Mouse (Mus musculus): ENCODE measurements around the gene Tm2d3. TPM values are rescaled to one million over a fixed set of nuclear protein-coding genes. Genes with fewer than 3 reads are reported as not detected.

The Tm2d3 gene
- polyA plus RNA-seq (2012; rRNA removed) = 104 and 117 TPM in 2 replicates

- 95% methylated on average over 7 of the region's 7 CpGs for WGBS
Measured at GRCm38 (mm10) chr7:65690869-65691268, at the start of gene Tm2d3. TSS of gene Tm2d3 (plus strand) at chr7:65691169.

GRCm38 (mm10) chr7:65642371-65643304 is 48.3 kb upstream of the Tm2d3 start:
- 71% methylated on average over 6 of the region's 6 CpGs for WGBS
- H3K27me3 ChIP-seq (ENCODE audit: control insufficient read depth, insufficient read depth, low read length) = no peaks in the 10 kb centered on the region
- no peak overlapping the region for H3K27ac ChIP-seq (ENCODE audit: control insufficient read depth, insufficient read depth, low read length)
- no peak for DNase-seq
- TF ChIP-seq POLR2A (IDR thresholded peaks at IDR 0.05; ENCODE audit: control insufficient read depth, extremely low read depth, insufficient read depth, low read length, poor library complexity) = no peak
- TF ChIP-seq CTCF (IDR thresholded peaks at IDR 0.05; ENCODE audit: borderline replicate concordance, control insufficient read depth, extremely low read depth, insufficient read depth, low read length, poor library complexity) = no peak
- no peaks in the 10 kb centered on the region for H3K36me3 ChIP-seq (ENCODE audit: control insufficient read depth, insufficient read depth, low read length)
- H3K4me3 ChIP-seq (ENCODE audit: control insufficient read depth, insufficient read depth, low read length) = no peak overlapping the region
- peaks cover 4% of the 10 kb centered on the region for H3K4me1 ChIP-seq (replicated peaks; ENCODE audit: control insufficient read depth, insufficient read depth, low read length)

More at GRCm38 (mm10) chr7:65690869-65691268, at the start of gene Tm2d3:
- peaks cover 5% of the 10 kb centered on the region; the same call in 1 of the 2 replicates for H3K4me1 ChIP-seq (replicated peaks; ENCODE audit: control insufficient read depth, insufficient read depth, low read length)
- H3K27me3 ChIP-seq (ENCODE audit: control insufficient read depth, insufficient read depth, low read length) = no peaks in the 10 kb centered on the region
- H3K27ac ChIP-seq (ENCODE audit: control insufficient read depth, insufficient read depth, low read length) = no peak within 1 kb of the TSS
- no peak for DNase-seq
- H3K36me3 ChIP-seq (ENCODE audit: control insufficient read depth, insufficient read depth, low read length) = no peaks in the 10 kb centered on the region
- no peak for TF ChIP-seq POLR2A (IDR thresholded peaks at IDR 0.05; ENCODE audit: control insufficient read depth, extremely low read depth, insufficient read depth, low read length, poor library complexity)
- TF ChIP-seq CTCF (IDR thresholded peaks at IDR 0.05; ENCODE audit: borderline replicate concordance, control insufficient read depth, extremely low read depth, insufficient read depth, low read length, poor library complexity) = no peak
- no peak within 1 kb of the TSS for H3K4me3 ChIP-seq (ENCODE audit: control insufficient read depth, insufficient read depth, low read length)

- WGBS = 48% methylated on average over 6 of the region's 6 CpGs
- H3K27ac ChIP-seq (ENCODE audit: control insufficient read depth, insufficient read depth, low read length) = no peak overlapping the region
- H3K36me3 ChIP-seq (ENCODE audit: control insufficient read depth, insufficient read depth, low read length) = no peaks in the 10 kb centered on the region
- TF ChIP-seq POLR2A (IDR thresholded peaks at IDR 0.05; ENCODE audit: control insufficient read depth, extremely low read depth, insufficient read depth, low read length, poor library complexity) (no peak), CTCF (IDR thresholded peaks at IDR 0.05; ENCODE audit: borderline replicate concordance, control insufficient read depth, extremely low read depth, insufficient read depth, low read length, poor library complexity) (no peak)
- H3K4me1 ChIP-seq (replicated peaks; ENCODE audit: control insufficient read depth, insufficient read depth, low read length) = peaks cover 4% of the 10 kb centered on the region
- no peaks in the 10 kb centered on the region for H3K27me3 ChIP-seq (ENCODE audit: control insufficient read depth, insufficient read depth, low read length)
- no peak overlapping the region for H3K4me3 ChIP-seq (ENCODE audit: control insufficient read depth, insufficient read depth, low read length)
- no peak for DNase-seq
Measured at GRCm38 (mm10) chr7:65643861-65644421, 47.0 kb upstream of the Tm2d3 start.

- H3K4me1 ChIP-seq (replicated peaks; ENCODE audit: control insufficient read depth, insufficient read depth, low read length) = peaks cover 4% of the 10 kb centered on the region
- under 1% methylated on average over 64 of the region's 64 CpGs for WGBS
- H3K4me3 ChIP-seq (ENCODE audit: control insufficient read depth, insufficient read depth, low read length) = peak within 1 kb of the TSS; percentile 52
- no peak within 1 kb of the TSS for H3K27ac ChIP-seq (ENCODE audit: control insufficient read depth, insufficient read depth, low read length)
- no peaks in the 10 kb centered on the region for H3K36me3 ChIP-seq (ENCODE audit: control insufficient read depth, insufficient read depth, low read length)
- TF ChIP-seq CTCF (IDR thresholded peaks at IDR 0.05; ENCODE audit: borderline replicate concordance, control insufficient read depth, extremely low read depth, insufficient read depth, low read length, poor library complexity) = peak; percentile 62; the same call in 1 of the 2 replicates
- TF ChIP-seq POLR2A (IDR thresholded peaks at IDR 0.05; ENCODE audit: control insufficient read depth, extremely low read depth, insufficient read depth, low read length, poor library complexity) = peak; percentile 84
- H3K27me3 ChIP-seq (ENCODE audit: control insufficient read depth, insufficient read depth, low read length) = no peaks in the 10 kb centered on the region
- peak; percentile 99 for DNase-seq
Measured at GRCm38 (mm10) chr7:65644643-65645351, 46.2 kb upstream of the Tm2d3 start, which contains the start of gene Tarsl2. TSS of gene Tarsl2 (plus strand) at chr7:65644898.

- Histone ChIP-seq H3K27ac (ENCODE audit: control insufficient read depth, insufficient read depth, low read length) (no peak overlapping the region), H3K4me1 (replicated peaks; ENCODE audit: control insufficient read depth, insufficient read depth, low read length) (peaks cover 4% of the 10 kb centered on the region), H3K36me3 (ENCODE audit: control insufficient read depth, insufficient read depth, low read length) (no peaks in the 10 kb centered on the region), H3K27me3 (ENCODE audit: control insufficient read depth, insufficient read depth, low read length) (no peaks in the 10 kb centered on the region), H3K4me3 (ENCODE audit: control insufficient read depth, insufficient read depth, low read length) (no peak overlapping the region)
- 95% methylated on average over 8 of the region's 8 CpGs for WGBS
- no peak for DNase-seq
- no peak for TF ChIP-seq CTCF (IDR thresholded peaks at IDR 0.05; ENCODE audit: borderline replicate concordance, control insufficient read depth, extremely low read depth, insufficient read depth, low read length, poor library complexity)
- no peak for TF ChIP-seq POLR2A (IDR thresholded peaks at IDR 0.05; ENCODE audit: control insufficient read depth, extremely low read depth, insufficient read depth, low read length, poor library complexity)
Measured at GRCm38 (mm10) chr7:65645996-65646395, 45.0 kb upstream of the Tm2d3 start.

- no peaks in the 10 kb centered on the region for H3K27me3 ChIP-seq (ENCODE audit: control insufficient read depth, insufficient read depth, low read length)
- H3K27ac ChIP-seq (ENCODE audit: control insufficient read depth, insufficient read depth, low read length) = no peak overlapping the region
- no peaks in the 10 kb centered on the region for H3K4me1 ChIP-seq (replicated peaks; ENCODE audit: control insufficient read depth, insufficient read depth, low read length)
- no peak for DNase-seq
- 95% methylated on average over 4 of the region's 4 CpGs for WGBS
- no peak for TF ChIP-seq POLR2A (IDR thresholded peaks at IDR 0.05; ENCODE audit: control insufficient read depth, extremely low read depth, insufficient read depth, low read length, poor library complexity)
- TF ChIP-seq CTCF (IDR thresholded peaks at IDR 0.05; ENCODE audit: borderline replicate concordance, control insufficient read depth, extremely low read depth, insufficient read depth, low read length, poor library complexity) = no peak
- H3K4me3 ChIP-seq (ENCODE audit: control insufficient read depth, insufficient read depth, low read length) = no peak overlapping the region
- H3K36me3 ChIP-seq (ENCODE audit: control insufficient read depth, insufficient read depth, low read length) = peaks cover 4% of the 10 kb centered on the region; the same call in 1 of the 2 replicates
Measured at GRCm38 (mm10) chr7:65650662-65651061, 40.3 kb upstream of the Tm2d3 start.
